Mouse (Mus musculus) urinary bladder, adult 2 months (tissue): Measurements from ENCODE around the gene Gtf2h2. TPM values are rescaled to one million over a fixed set of nuclear protein-coding genes. Genes with fewer than 3 reads are reported as not detected.
"Not testable (repeated sequence)": the region's sequence is repeated elsewhere in the genome, so short reads cannot be mapped to it uniquely, and the experiment has no call there.

ENCODE experiments used
- DNase-seq: peaks from one replicate; pipeline ENCODE4 v3.0.0; 2022; ENCODE audit warnings: low spot score
- polyA plus RNA-seq: library from polyadenylated mRNA; depleted of rRNA; stranded (reverse); fragments of >200 nt; gene quantifications from 2 replicates; pipeline ENCODE4 v1.2.3, GENCODE M21; 2012; rRNA removed

The Gtf2h2 gene
- 38.1 and 46.5 TPM in 2 replicates for polyA plus RNA-seq

GRCm38 (mm10) chr13:100492061-100492787 is at the start of gene Gtf2h2:
Gene Gtf2h2 (minus strand): TSS chr13:100492579.
- peak; percentile 87 for DNase-seq

GRCm38 (mm10) chr13:100536149-100536548 is 43.8 kb upstream of the Gtf2h2 start:
- no peak for DNase-seq

- no peak for DNase-seq
These were observed 40.5 kb upstream of the Gtf2h2 start for GRCm38 (mm10) chr13:100532788-100533365.

- no peak for DNase-seq
These were observed 34.3 kb upstream of the Gtf2h2 start for GRCm38 (mm10) chr13:100526649-100527038.

- DNase-seq = no peak
These were observed 33.7 kb upstream of the Gtf2h2 start for GRCm38 (mm10) chr13:100525935-100526648.

GRCm38 (mm10) chr13:100524896-100525295 is 32.5 kb upstream of the Gtf2h2 start:
- no peak for DNase-seq

- no peak for DNase-seq
These were observed 31.3 kb upstream of the Gtf2h2 start for GRCm38 (mm10) chr13:100523698-100524097.

- no peak for DNase-seq
These were observed 29.6 kb upstream of the Gtf2h2 start for GRCm38 (mm10) chr13:100521724-100522591.

GRCm38 (mm10) chr13:100519162-100519561 is 26.8 kb upstream of the Gtf2h2 start:
- no peak for DNase-seq

GRCm38 (mm10) chr13:100518191-100518590 is 25.8 kb upstream of the Gtf2h2 start:
- DNase-seq = no peak

GRCm38 (mm10) chr13:100517652-100518153 is 25.3 kb upstream of the Gtf2h2 start:
- DNase-seq = no peak

GRCm38 (mm10) chr13:100516213-100517105 is 24.1 kb upstream of the Gtf2h2 start:
- no peak for DNase-seq

- no peak for DNase-seq
These were observed 20.4 kb upstream of the Gtf2h2 start for GRCm38 (mm10) chr13:100512792-100513191.

GRCm38 (mm10) chr13:100511860-100512364 is 19.5 kb upstream of the Gtf2h2 start:
- no peak for DNase-seq

GRCm38 (mm10) chr13:100511146-100511859 is 18.9 kb upstream of the Gtf2h2 start:
- DNase-seq = no peak

GRCm38 (mm10) chr13:100499625-100500024 is 7.2 kb upstream of the Gtf2h2 start:
- not testable (repeated sequence) for DNase-seq

GRCm38 (mm10) chr13:100495337-100495736 is 3.0 kb upstream of the Gtf2h2 start:
- DNase-seq = no peak

GRCm38 (mm10) chr13:100494370-100494769 is 2.0 kb upstream of the Gtf2h2 start:
- not testable (repeated sequence) for DNase-seq

GRCm38 (mm10) chr13:100493313-100493712 is 934 bp upstream of the Gtf2h2 start:
- DNase-seq = no peak

- DNase-seq = no peak
These were observed 756 bp downstream of the Gtf2h2 start for GRCm38 (mm10) chr13:100491623-100492022.
